Mouse (Mus musculus) heart, embryonic 16.5 days (tissue): ENCODE results near the gene Galnt6. TPM values are rescaled to one million over a fixed set of nuclear protein-coding genes. Genes with fewer than 3 reads are reported as not detected.
A peak's percentile ranks its signal among the peaks of the same experiment; 100 is the strongest.

Experiments used
- ATAC-seq: fragments of 200-750 bp; cut with Nextera tagmentation; replicated peaks from 2 replicates; pipeline ENCODE4 v1.8.0; 2017; ENCODE audit warnings: moderate number of reproducible peaks; ENCODE audit not compliant: insufficient read depth, low FRiP score; ENCODE audit errors: extremely low read depth
- H3K27ac ChIP-seq: fragments of 300-500 bp; sonication (generic); 2 replicates; pipeline ENCODE4 v1.5.1; 2014; ENCODE audit warnings: mild to moderate bottlenecking, low read length, control low read depth, moderate library complexity
- H3K27me3 ChIP-seq: fragments of 300-500 bp; sonication (generic); 2 replicates; pipeline ENCODE4 v1.6.1; 2014; ENCODE audit warnings: low read length, mixed read lengths; ENCODE audit not compliant: control insufficient read depth, insufficient read depth
- H3K36me3 ChIP-seq: fragments of 300-500 bp; sonication (generic); 2 replicates; pipeline ENCODE4 v1.6.1; 2014; ENCODE audit not compliant: control insufficient read depth, insufficient read depth
- H3K4me1 ChIP-seq: fragments of 300-500 bp; sonication (generic); 2 replicates; pipeline ENCODE4 v1.6.1; 2014; ENCODE audit warnings: low read length, mixed read lengths; ENCODE audit not compliant: control insufficient read depth, insufficient read depth
- H3K4me2 ChIP-seq: fragments of 300-500 bp; sonication (generic); 2 replicates; pipeline ENCODE4 v1.6.1; 2014; ENCODE audit warnings: low read depth, mild to moderate bottlenecking, control low read depth, low read length
- H3K4me3 ChIP-seq: fragments of 300-500 bp; sonication (generic); 2 replicates; pipeline ENCODE4 v1.5.1; 2014; ENCODE audit warnings: mild to moderate bottlenecking, control low read depth, low read length
- H3K9ac ChIP-seq: fragments of 300-500 bp; sonication (generic); 2 replicates; pipeline ENCODE4 v1.6.1; 2014; ENCODE audit warnings: low read length, control low read depth
- H3K9me3 ChIP-seq: fragments of 300-500 bp; sonication (generic); replicated peaks from 2 replicates; pipeline ENCODE4 v1.6.1; 2016; ENCODE audit warnings: low read length; ENCODE audit not compliant: control insufficient read depth
- WGBS: fragments of 180-500 bp; shearing (Covaris S2); extraction: QIAGEN DNeasy Blood & Tissue Kit; methylation state at CpG from one replicate; pipeline ENCODE4 v1.1.7; 2014; 5-methylcytosine and 5-hydroxymethylcytosine counted together
- polyA plus RNA-seq: library from polyadenylated mRNA; unstranded; fragments of >200 nt; fragmentation: Nextera tagmentation; extraction: Ambion mirVana; gene quantifications from 2 replicates; pipeline ENCODE4 v1.2.1, GENCODE M21; 2015

Galnt6 gene
- polyA plus RNA-seq, 1 experiment from 2014 or later: 2.4 TPM

DNA sequence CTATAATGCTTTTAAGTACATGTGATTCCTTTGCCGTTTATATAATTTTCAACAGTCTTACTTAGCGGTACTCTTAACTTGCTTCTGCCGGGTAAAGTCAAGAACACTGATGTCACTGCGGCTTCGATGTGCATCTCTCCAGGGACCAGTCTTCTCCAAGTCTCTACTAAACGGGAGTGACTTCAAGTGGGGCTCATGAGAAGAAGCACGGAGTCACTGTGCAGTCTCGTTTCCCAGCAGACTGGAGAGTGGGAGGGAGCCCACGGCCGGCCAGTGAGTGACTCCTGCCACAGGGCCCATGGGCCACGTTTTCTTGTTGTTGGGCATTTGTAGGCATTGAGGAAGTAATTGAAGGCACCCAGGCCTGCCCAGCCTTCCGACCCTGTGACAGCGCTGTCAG lies 38.7 kb upstream of the Galnt6 start:
- peaks cover 73% of the 10 kb centered on the region for H3K27me3 ChIP-seq
- H3K9me3 ChIP-seq: no peaks in the 10 kb centered on the region
- H3K4me2 ChIP-seq: no peak overlapping the region
- no peak for ATAC-seq
- no peak overlapping the region for H3K4me3 ChIP-seq
- H3K4me1 ChIP-seq: no peaks in the 10 kb centered on the region
- H3K27ac ChIP-seq: no peak overlapping the region
- H3K36me3 ChIP-seq: no peaks in the 10 kb centered on the region
- H3K9ac ChIP-seq: no peak overlapping the region
- WGBS: 74% methylated on average over 13 of the region's 13 CpGs

DNA sequence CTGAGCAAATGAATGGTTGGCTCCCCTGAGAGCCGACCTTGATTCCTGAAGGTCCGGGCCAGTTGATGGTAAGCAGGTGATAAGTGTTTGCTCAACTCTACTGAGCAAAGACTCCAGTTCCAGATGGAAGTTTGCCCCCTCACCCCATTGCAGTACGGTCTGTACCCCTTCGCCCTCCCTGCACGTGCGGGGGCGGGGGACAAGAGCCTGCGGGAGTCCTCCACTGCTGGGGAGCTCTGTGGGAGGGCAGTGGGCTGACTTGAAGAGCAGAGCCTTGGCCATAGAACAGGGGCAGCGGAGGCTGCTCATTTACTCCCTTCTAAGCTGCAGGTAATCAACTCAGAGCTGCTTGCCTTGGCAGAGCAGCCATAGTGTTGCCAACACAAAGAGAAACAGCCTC lies 37.6 kb upstream of the Galnt6 start:
- H3K36me3 ChIP-seq: no peaks in the 10 kb centered on the region
- ATAC-seq: no peak
- WGBS: 64% methylated on average over 9 of the region's 9 CpGs

DNA sequence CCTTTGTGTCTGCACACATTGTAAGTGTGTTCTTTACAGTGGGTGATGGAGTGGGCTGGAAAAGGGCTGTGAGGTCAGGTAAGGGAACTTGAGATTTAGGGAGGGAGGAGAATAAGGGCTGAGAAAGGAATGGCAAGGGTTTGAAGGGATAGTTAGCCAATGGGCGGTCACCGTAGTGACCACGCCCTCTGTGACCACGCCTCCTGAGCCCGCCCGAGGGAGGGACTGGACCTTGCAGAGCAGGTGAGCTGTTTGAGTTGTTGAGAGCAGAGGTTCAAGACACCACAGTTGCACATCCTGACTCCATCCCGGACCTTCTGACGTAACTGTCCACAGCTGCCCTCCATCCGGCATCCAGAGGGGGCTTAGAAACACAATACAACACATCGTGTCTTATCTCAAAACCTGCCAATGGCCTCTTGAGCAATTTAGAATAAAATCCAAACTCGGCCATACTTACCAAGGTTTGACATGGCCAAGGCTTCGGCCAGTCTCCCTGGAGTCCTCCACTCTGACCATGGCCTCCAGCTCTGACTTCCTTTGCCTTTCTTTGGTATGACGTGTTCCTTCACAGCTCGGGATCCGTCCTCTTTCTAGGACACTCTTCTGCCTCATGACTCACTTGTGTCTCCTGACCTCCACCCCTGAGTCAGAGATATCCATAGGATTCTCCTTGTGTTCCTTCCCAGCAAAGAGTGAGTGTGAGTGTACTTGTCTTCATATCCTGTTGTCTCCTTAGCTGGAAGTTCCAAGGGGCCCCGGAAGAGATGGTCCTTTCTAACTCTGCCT lies 35.2 kb upstream of the Galnt6 start:
- ATAC-seq: no peak
- Histone ChIP-seq H3K36me3 (no peaks in the 10 kb centered on the region), H3K9ac (no peak overlapping the region), H3K4me1 (peaks cover 7% of the 10 kb centered on the region), H3K4me3 (no peak overlapping the region), H3K27ac (no peak overlapping the region), H3K4me2 (no peak overlapping the region), H3K9me3 (no peaks in the 10 kb centered on the region), H3K27me3 (peaks cover 69% of the 10 kb centered on the region)
- 69% methylated on average over 16 of the region's 16 CpGs for WGBS

More for the DNA sequence above, 37.6 kb upstream of the Galnt6 start:
- Histone ChIP-seq H3K9me3 (no peaks in the 10 kb centered on the region), H3K4me1 (peaks cover 4% of the 10 kb centered on the region; the same call in 1 of the 2 replicates), H3K4me3 (no peak overlapping the region), H3K27ac (no peak overlapping the region), H3K27me3 (peaks cover 77% of the 10 kb centered on the region), H3K9ac (no peak overlapping the region), H3K4me2 (no peak overlapping the region)

DNA sequence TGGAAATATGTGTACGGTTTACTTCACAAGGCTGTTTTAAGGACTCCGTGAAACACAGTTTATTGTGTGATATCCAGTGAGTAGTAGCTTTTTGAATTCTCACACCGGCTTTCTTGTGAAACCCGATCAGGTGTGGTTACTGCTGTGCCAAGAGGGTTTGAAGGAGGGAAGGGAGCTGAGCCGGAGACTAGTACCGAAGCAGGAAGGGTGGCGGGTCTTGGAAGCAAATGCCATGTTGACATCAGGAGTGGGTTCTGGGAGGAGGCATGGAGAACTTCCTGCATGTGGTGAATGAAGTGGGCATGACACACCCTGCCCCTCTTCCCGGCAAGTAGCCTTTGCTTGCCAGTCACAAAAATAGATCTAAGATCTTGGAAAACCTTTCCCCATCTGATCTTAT lies 33.5 kb upstream of the Galnt6 start:
- Histone ChIP-seq H3K9me3 (no peaks in the 10 kb centered on the region), H3K4me1 (peaks cover 7% of the 10 kb centered on the region), H3K4me2 (no peak overlapping the region), H3K27me3 (peaks cover 61% of the 10 kb centered on the region), H3K36me3 (no peaks in the 10 kb centered on the region), H3K9ac (no peak overlapping the region), H3K27ac (no peak overlapping the region), H3K4me3 (no peak overlapping the region)
- WGBS: 50% methylated on average over 8 of the region's 8 CpGs
- ATAC-seq: no peak

DNA sequence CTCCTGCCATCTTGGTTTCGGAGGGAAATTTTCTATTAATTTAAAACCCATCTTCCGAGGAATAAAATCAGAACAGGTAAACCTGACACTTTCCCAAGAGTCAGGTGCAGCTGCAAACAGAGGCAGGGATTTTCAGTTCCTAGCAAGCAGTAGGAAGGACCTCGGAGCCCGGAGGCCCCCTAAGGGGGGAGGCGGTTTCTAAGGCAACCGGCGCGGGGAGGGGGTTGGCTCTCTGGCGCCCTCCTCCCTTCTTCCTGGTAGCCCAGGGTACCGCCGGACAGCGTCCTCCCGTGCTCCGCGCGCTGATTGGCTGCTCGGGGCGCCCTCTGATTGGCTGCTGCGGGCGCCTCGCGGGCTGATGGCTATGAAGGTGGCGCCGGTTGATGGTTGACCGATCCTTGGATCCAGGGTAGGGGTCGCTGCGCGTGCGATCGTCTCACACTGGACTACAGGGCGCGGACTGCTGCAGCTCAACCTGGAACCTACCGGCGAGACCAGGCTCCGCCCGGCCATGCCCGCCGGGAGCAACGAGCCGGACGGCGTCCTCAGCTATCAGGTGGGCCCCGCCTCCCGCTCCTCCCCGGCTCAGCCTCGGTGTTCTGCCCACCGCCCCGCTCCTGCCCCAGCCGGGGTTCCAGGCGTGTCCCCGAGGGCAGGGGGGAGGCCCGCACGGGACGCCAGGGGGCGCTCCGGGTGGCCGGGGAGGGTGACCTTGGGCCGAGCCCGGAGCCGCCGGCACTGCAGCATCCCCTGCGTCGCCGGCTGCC lies 32.4 kb upstream of the Galnt6 start, which contains the start of gene Slc4a8:
Gene Slc4a8 (plus strand): TSS at position 329 of the 767 bp plus-strand sequence.
- Histone ChIP-seq H3K4me2 (peak within 1 kb of the TSS; percentile 91), H3K9ac (peak within 1 kb of the TSS; percentile 47; the same call in 1 of the 2 replicates), H3K27ac (no peak within 1 kb of the TSS), H3K4me1 (peaks cover 7% of the 10 kb centered on the region), H3K4me3 (peak within 1 kb of the TSS; percentile 60), H3K36me3 (no peaks in the 10 kb centered on the region), H3K9me3 (no peaks in the 10 kb centered on the region), H3K27me3 (peaks cover 52% of the 10 kb centered on the region)
- 1% methylated on average over 63 of the region's 64 CpGs for WGBS
- ATAC-seq: peak; percentile 92

DNA sequence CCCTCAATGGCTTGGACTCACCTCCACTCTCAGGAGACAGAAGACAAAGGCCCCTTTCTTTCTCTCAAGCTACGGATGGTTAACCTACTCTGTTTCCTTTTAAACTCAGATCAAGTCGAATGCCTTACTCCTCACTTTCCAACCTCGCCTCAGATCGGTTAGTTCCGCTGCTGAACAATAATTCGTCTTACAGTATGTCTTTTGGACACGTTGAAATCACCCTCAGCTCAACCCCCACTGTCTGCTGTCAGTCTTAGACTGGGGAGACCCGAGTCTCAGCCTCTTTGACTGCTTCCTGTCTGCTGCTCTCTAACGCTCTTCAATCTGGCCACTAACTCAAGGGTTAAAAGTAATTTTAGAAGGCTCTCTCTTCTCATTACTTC lies 31.9 kb upstream of the Galnt6 start:
- Histone ChIP-seq H3K4me3 (peak overlapping the region; percentile 60), H3K36me3 (no peaks in the 10 kb centered on the region), H3K9me3 (no peaks in the 10 kb centered on the region), H3K9ac (no peak overlapping the region), H3K4me1 (peaks cover 7% of the 10 kb centered on the region), H3K27me3 (peaks cover 49% of the 10 kb centered on the region), H3K4me2 (peak overlapping the region; percentile 91), H3K27ac (no peak overlapping the region)
- WGBS: 29% methylated on average over 9 of the region's 9 CpGs
- ATAC-seq: no peak

DNA sequence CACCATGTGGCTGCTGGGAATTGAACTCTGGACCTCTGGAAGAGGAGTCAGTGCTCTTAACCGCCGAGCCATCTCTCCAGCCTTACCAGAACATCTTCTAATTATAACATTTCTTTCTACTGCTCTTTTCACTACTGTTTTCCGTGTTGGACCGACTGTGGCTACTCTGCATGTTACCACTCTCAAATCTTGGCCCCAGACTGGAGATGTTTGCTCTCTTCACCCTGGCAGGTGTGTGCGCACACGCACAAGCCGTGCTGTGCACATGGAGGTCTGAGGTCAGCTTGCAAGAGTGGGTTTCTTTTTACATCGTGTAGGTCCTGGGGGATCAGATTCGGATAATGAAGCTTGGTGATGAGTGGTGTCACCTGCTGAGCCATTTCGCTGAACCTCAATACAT lies 30.1 kb upstream of the Galnt6 start:
- Histone ChIP-seq H3K4me3 (no peak overlapping the region), H3K4me2 (no peak overlapping the region), H3K4me1 (peaks cover 13% of the 10 kb centered on the region), H3K9me3 (no peaks in the 10 kb centered on the region), H3K9ac (no peak overlapping the region), H3K27me3 (peaks cover 32% of the 10 kb centered on the region), H3K27ac (no peak overlapping the region), H3K36me3 (no peaks in the 10 kb centered on the region)
- WGBS: 84% methylated on average over 10 of the region's 10 CpGs
- ATAC-seq: no peak

DNA sequence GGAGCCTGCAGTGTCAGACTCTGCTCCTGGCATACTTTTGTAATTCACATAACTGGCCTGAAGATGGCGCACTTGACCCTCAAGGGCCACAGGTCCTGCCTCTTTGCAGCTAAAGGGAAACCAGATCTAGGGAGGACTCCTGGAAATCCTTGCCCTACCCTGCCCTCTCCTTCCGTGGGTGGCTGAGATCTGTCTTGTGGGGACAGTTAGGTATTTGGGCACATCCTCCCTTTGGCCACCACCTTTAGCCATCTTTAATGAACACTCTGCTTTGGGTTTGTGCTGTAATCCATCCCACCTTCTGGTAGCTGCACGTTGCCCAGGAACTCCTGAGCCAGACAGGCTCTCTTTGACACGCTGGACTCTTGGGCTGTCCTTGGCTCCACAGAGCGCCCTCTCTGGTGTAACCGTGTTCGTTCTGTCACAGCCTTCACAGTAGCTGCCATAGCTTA lies 28.4 kb upstream of the Galnt6 start:
- Histone ChIP-seq H3K36me3 (no peaks in the 10 kb centered on the region), H3K27ac (no peak overlapping the region), H3K4me3 (no peak overlapping the region), H3K4me1 (peaks cover 13% of the 10 kb centered on the region), H3K9ac (no peak overlapping the region), H3K4me2 (0 out of 2 replicates have a peak overlapping the region, but pooled peaks have one; percentile 20), H3K27me3 (peaks cover 23% of the 10 kb centered on the region), H3K9me3 (no peaks in the 10 kb centered on the region)
- 2% methylated on average over 7 of the region's 7 CpGs for WGBS
- no peak for ATAC-seq
